Mouse (Mus musculus) heart, postnatal 4 days (tissue): ENCODE results near the gene Serf2. TPM values are rescaled to one million over a fixed set of nuclear protein-coding genes. Genes with fewer than 3 reads are reported as not detected.
A peak's percentile ranks its signal among the peaks of the same experiment; 100 is the strongest.

ENCODE experiments used
- DNase-seq: peaks from one replicate; pipeline ENCODE4 v3.0.0; 2021
- total RNA-seq, 2 experiments: library from RNA; stranded (reverse); gene quantifications; 2 replicates each; pipeline ENCODE4 v1.2.3; 2021

Serf2 gene
- 100 to 1,000 TPM; 350 to 387 TPM for total RNA-seq

DNA sequence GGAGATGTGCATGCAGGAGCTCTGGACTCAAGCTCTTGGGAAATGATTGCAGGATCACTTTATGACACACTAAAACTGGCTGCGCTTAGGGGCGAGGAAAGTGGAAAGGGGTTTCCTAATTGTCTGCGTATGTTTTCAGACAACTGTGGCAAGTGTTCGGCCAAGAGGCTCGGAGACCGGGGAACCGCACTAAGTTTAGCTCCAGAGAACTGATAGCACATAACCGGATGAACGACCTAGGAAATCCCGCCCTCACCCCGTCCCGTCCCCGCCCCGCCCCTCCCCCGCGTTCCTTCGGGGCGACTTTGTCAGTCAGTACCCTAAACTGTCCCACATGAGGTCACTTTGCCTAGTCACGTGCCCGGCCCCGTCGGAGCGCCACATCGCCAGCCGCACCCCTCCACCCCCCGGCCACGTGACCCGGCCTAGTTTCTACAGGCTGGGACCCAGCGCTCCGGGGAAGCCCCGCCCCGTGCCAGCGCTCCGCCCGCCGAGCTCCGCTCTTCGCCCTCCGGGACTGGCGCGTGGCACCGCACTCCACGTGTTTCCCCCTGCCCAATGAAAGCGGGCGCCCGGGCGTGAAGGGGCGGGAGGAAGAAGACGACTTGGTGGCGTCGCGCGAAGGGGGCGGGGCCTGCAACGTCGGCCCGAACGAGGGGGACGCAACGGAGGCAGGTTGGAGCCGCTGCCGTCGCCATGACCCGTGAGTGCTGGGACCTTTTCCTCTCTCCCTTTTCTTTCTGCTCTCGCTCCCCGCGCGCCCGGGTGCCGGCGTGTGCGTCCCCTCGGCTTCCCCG, at the start of gene Serf2:
Gene Serf2 (plus strand): TSS at position 457 of the 797 bp plus-strand sequence.
- peak; percentile 100 for DNase-seq

DNA sequence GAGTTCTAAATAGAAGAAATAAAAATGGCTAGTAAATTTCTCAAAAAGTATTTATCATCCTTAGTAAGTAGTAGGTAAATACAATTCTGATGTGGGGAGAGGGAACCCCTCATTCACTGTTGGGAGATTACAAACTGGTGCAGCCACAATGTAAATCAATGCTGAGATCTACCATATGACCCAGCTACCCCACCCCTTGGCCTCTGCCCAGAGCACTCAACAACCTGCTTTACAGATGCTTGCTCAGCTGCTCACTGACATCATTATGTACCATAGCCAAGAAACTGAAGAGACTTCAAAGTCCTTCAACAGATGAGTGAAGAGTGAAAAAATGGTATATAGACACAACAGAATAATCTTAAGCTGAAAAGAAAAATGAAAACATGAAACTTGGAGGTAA, 45.7 kb upstream of the Serf2 start:
- no peak for DNase-seq

DNA sequence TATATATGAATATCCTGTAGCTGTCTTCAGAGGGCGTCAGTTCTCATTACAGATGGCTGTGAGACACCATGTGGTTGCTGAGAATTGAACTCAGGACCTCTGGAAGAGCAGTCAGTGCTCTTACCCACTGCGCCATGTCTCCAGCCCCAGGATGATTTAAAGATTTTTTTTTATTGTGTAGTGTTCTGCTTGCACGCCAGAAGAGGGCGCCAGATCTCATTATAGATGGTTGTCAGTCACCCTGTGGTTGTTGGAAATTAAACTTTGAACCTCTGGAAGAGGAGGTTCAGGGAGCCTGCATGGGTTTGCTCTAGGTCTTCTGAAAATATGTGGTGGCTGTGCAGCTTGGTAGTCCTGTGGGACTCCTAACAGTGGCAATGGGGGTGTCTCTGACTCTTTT, 40.8 kb upstream of the Serf2 start:
- peak; percentile 37 for DNase-seq

DNA sequence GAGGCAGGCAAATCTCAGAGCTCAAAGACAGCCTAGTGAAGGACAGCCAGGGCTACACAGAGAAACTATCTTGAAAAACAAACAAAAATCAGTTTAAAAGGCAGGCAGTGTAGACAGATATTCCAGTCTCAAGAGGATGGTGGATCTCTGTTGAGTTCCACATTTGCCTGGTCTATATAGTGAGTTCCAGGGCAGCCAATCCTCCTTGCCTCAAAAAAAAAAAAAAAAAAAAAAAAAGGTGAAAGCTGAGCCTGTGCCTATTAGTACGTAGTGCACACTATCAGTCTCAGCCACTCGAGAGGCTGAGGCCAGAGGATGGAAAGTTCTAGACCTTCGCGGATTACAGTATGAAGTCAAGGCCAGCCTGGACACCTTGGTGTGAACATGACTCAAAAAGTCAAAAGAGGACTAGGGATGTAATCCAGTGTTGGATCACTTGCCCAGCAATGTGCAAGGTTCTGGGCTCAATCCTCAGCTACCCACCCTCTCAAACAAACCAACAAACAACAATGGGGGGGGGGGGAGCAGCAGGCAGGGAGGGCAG, 36.1 kb upstream of the Serf2 start:
- no peak for DNase-seq

DNA sequence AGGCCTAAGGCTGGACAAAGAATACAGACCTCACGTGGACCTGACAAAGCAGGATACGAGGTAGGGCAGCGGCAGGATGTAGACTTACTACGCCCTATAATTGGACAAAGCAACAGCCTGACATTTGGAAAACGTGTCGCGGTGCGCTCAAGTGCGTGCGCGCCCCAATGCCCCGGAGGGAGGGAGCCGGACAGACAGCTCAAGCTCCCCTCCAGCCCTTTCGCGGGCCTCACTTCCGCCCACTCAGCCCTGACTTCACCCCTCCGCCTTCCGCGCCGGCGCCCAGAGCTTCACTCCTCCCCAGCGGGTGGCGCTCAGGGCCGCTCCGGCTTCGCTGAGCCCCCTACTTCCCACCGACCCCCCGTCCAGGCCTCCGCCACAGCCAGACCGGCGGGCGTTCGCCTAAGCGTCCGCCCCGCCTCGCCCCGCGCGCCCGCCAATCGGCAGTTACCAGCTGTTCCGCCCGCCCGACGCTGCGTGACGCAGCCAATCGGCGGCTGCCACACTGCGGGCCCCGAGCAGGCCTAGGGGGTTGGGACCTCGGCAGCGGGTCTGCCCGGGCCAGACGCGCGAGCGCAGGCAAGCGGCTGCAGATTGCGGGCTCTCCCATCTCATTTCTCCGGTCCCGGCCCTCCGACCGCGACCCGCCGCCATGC, 35.5 kb upstream of the Serf2 start, which contains the start of the genes Pdia3 and Catsper2:
Gene Pdia3 (plus strand): TSS at position 389 of the 656 bp plus-strand sequence.
Gene Catsper2 (minus strand): TSS at position 406 of the 656 bp plus-strand sequence.
- DNase-seq, result peak; percentile 98

DNA sequence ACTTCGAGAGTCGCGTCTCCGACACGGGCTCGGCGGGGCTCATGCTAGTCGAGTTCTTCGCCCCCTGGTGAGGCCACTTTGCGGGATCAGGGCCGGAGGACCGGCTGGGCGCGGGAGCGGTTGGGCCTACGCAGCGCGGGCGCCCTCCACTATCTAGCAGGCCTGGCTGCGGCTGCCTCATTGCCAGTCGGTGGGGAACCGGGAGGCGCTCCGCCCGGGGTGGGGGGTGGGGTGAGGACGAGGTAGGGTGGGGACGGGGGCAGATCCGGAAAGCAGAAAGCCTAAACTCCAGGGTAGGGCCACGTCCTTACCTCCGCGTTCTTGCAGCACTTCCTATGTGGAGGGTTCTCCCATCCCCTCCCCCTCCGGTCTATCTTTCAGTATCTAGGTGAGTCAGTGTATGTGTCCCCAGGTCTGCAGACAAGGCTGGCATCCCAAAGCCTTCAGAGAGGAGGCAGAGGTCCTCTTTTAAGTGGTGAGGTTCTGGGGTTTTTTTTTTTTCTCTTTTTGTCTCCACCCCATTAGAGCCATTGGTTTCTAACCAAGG, 34.8 kb upstream of the Serf2 start:
- DNase-seq, result no peak

DNA sequence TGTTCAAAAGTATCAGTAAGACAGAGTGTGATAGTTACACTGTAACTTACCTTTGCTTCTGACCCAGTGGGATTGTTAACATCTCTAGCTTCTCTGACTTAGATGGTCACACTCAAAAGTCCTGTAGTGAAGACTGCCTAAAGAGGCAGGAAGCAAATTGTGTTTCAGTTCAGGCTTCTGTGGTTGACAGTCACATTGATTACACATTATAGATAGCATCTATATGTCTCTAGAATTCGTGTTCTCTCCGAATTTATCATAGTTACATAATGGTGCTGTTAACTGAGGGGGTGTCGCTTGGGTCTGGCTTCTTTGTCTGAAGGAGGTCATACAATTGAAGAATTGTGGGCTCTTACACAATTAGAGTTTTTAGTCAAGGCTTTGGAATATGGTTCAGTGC, 33.9 kb upstream of the Serf2 start:
- DNase-seq, result no peak

DNA sequence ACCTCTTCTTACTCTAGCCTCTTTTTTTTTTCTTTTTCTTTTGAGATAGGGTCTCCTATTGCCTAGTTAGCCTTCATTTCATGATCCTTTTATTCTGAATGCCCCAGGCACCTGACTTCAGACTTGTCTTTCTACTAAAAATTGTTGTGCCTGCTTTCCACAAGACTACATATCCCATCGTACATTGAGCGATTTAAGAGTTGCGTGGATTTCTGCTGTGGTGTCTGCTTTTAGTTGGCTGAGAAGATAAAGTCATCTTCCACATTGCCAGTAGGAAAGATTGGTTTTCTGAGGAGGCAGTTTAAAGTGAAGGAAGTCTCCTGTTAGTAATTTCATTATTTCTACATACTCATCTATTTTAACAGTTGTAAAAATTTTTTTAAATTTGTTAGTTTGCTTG, 33.4 kb upstream of the Serf2 start:
- no peak for DNase-seq

DNA sequence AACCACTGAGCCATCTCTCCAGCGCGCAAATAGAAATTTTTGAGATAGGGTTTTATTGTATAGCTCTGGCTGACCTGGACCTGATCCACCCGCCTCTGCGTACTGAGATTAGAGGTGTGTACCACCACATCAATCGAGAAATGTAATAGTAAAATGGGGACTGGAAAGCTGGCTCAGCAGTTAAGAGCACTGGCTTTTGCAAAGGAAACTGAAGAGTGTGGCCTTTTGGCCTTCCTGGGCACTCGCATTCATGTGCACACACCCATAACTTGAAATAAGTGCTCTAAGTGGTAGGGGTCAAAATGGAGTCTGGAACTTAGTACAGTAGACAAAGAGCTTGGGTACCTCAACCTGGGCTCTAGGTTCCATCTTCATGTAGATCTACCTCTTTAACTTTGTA, 32.6 kb upstream of the Serf2 start:
- DNase-seq, result no peak

DNA sequence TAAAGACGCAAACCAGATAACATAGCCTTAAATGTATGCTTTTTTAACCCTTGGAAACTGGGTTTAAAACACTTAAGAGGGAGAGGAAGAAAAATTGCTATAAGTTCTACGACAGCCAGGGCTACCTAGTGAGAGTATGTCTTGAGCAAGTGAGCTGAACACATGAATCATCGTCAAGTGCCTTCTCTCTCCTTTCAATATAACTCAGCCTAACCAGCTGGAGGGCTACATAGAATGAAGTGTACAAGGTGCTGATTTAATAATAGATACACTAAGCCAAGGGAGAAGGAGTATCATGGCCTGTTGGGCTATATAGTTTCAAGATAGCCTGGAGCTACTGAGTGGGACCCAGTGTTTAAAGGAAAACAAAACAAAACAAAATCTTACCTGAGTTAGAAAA, 30.5 kb upstream of the Serf2 start:
- DNase-seq, result no peak

DNA sequence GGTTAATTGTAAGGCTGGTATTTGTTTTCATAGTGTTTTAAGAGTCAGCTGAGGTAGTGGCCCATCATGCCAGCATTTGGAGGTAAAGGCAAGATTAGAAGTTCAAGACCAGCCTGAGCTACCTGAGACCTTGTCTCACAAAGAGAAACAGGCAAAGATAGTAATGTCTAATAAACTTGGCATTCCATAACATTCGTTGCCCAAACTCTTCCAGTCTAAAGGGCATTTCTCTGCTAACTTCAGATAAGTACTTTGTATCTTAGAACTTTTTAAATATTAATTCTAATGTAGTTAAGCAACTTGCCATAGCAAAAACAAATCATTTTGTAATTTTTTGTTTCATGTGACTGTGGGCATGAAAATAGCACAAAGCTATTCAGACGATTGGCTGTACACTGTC, 25.8 kb upstream of the Serf2 start:
- no peak for DNase-seq

DNA sequence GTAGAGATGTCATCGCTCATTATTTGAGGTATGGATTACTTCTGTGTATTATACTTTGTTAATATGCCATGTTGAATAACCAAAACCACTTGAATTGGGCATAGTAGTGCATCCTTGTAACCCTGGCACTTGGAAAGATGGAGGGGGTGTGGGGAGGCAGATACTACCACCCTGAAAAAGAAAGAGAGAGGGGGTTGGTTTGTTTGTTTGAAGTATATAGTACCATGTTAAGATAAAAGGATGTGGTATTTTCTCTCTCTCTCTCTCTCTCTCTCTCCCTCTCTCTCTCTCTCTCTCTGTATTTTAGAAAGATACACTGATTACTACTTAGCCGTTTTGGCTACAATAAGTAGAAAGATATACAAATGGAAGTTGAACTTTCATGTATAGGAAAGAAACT, 23.1 kb upstream of the Serf2 start:
- DNase-seq, result no peak

DNA sequence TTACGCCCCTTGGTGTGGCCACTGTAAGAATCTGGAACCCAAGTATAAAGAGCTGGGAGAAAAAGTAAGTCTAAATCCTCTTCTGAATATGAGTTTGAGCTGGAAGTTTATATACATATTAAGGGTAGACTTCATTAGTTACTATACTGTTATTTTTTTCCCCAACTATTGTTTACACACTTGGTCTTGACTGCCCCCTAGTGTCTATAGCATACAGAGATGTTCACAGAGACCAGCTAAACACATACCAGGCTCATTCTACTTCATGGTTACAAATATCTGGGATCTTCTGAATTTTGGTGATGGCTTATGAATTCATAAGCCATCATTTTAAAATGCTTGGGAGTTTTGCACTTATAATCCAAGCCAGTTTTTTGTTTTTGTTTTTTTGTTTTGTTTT, 14.1 kb upstream of the Serf2 start:
- DNase-seq, result no peak

DNA sequence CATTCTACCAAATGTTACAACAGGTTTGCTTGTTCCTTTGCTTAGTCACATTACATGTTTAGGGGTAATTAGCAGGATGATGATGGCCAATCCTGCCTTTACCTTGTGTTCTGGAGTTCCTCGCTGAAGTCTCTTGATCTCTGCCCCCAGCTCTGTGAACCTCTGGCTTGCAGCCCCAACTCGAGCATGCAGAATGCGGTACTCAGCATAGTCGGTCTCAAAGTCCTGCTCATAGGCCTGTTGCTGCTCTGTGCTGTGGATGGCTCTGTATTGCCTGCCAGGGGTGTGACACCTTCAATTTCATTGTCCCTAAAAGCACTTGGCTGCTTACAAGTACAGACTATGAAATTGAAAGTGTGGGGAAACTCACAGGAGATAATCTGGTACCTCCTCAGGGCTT, 9.2 kb upstream of the Serf2 start:
- no peak for DNase-seq

DNA sequence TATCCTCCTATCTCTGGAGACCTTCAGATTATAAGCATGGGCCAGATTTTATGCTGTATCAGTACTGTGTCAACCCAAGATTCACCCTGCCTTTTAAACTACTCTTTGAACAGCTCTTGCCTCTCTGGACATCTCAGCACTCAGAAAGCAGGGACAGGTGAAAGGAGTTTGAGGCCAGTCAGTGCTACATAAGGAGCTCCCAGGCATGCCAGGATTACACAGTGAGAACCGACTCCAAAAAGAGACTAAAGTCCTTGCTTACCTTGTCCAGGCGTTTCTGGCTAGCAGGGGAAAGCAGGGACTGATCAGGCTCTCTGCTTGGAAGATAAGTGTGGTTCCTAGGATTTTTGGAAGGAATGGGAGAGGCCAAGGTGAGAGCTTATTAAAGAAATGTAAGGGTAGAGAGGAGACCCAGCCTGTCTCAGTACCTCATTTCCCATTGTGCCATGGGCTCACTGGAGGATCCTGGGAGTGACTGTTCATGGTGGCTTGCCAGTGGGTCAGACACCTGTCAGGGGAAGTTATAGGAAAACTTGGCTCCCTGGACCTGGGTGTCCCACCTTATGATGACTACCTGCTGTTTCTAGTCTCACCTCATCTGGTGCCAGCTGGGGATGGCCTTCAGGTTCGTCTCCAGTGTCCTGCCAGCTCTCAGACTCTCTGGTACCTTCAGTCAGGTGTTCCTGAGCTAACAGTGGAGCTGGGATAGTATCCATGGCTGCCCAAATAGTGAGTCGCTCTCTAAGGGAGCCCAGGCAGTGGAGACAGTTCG, 8.0 kb upstream of the Serf2 start:
- no peak for DNase-seq

DNA sequence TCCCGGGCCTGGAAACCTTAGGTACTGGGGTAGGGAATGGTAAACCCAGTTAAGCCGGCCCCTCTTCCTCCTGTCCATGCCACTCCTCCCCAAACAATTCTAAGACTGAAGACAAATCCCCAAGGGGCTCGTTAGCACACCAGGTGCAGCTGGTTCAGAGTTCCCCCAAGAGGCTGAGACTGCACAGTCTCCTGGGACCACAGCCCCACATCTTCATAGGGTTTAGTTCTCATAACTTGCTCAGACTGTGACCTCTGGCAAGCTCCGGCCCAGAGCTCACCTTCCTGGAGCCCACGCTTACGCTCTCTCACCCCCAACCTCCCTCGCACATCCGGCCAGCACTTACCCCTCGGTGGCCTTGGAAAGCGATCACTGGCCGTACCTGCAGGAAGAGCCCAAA, 7.2 kb upstream of the Serf2 start:
- DNase-seq, result no peak

DNA sequence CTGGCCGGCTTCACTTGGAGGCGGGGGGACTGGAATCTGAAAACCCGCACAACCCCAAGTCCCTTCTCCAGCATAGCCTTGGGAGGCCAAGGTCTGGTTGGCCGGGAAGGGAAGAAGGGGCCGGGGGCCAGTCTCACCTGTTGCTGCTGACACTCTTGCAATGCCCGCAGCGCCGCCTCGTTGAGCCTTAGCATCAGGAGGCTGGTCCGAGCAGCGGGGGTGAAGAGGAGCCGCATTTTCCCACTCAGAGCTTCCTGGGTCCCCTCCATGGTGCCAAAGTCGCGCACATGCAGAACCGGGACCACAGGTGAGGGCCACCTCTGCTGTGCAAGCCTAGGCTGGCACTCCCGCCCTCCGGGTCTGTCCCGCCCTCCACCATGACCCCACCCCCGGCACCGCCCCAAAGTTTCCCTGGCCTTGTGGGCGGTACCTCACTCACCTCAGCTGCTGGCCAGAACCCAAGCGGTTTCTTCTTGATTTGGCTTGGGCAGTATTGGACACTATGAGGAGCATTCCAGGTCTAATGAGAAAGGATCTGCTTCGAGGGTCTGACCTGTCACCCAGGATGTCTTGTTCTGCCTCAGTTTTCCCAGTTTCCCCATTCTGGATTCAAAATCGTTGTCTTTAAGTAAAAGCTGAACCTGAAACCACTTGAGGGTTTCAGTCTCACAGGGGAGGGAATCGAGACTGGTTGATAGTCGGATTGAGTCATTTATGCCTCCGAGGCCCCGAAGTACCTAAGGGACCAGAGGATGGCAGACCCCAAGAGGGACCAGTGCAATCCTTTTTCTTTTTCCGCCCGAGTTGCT, 6.5 kb upstream of the Serf2 start:
- DNase-seq, result peak; percentile 74

DNA sequence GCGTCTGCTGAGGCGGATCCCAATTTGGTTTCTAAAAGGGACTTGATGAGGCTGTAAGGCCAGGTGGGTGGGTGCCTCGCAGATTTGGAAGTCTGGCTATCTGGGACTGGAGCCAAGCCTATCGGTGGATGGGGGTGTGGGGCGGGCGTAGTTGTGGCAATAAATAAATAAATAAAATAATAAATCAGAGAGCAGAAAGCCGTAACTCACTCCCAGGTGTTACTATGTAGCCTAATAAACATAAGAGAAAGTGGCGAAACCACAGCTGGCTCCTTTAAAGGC, 6.0 kb upstream of the Serf2 start:
- no peak for DNase-seq

DNA sequence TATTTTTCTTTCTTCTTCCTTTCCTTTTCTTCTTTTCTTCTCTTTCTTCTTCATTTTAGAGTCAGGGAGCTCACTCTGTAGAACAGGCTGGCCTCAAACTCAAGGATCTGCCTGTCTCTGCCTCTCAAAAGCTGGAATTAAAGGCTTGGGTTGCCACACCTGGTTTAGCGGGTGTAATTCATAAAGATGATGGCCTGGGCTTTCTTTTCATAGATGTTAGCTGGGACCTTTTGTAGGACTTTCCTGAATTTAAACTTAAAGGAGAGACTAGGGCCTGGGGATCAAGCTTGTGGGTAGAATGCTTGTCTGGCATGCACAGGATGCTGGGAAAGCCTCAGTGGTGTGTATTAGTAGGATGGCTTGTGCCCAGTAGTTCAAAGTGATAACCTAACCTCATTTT, 4.8 kb upstream of the Serf2 start, which contains the start of gene Ell3:
Gene Ell3 (minus strand): TSS at position 101 of the 400 bp plus-strand sequence.
- DNase-seq, result no peak

DNA sequence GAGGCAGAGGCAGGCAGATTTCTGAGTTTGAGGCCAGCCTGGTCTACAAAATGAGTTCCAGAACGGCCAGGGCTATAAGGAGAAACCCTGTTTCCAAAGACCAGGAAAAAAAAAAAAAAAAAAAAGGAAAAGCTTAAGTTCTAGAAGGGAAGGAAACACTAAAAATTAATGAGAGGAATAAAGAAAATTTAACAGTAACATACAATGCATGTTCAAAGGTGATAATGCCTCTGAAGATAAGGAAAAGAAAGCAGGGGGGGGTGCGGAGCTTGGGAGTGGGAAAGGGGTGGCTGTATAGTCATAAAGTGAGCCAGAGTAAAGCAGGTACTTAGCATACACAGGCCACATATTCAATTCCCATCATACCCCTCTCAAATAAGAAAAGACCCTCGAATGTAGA, 3.9 kb upstream of the Serf2 start:
- DNase-seq, result no peak

DNA sequence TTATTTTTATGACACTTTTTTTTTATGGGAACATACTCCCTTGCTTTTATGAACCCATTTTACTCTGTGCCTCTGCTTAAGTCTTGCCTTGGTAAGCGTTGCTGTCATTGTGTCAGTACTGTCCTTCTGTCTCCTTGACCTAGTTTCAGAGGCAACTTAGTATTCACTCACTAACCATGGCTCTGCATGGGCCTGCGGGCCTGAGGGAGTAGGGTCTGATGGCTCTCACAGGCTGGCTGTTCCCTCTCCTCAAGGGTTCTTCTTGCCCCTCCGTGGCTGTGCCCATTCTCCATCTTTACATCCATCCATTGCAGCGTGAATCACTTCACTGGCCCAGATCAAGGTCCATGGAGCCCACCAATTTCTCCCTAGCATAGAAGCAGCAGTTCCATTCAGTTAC, 2.5 kb upstream of the Serf2 start:
- no peak for DNase-seq

DNA sequence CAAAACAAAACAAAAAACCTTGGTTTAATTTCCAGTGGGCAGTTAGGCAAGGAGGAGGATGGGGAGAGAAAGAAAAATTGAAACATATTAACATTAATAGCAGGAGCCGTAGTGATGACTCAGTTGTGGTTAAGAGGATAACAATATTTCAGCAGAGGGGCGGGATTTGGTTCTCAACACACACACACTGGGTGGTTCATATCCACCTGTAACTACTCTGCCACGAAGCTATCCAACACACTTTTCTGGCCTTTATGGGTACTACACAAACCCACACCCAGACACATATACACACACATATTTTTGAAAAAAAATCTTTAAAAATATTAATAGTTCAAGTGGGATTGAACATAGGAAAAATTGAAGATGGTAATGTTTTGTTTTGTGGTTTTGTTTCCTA, 2.0 kb upstream of the Serf2 start:
- no peak for DNase-seq
